Mouse (Mus musculus): ENCODE data around the gene Hist1h2ac. TPM values are rescaled to one million over a fixed set of nuclear protein-coding genes. Genes with fewer than 3 reads are reported as not detected.

The Hist1h2ac gene
- not detected for polyA plus RNA-seq (2017; shearing (Covaris generic))

DNA sequence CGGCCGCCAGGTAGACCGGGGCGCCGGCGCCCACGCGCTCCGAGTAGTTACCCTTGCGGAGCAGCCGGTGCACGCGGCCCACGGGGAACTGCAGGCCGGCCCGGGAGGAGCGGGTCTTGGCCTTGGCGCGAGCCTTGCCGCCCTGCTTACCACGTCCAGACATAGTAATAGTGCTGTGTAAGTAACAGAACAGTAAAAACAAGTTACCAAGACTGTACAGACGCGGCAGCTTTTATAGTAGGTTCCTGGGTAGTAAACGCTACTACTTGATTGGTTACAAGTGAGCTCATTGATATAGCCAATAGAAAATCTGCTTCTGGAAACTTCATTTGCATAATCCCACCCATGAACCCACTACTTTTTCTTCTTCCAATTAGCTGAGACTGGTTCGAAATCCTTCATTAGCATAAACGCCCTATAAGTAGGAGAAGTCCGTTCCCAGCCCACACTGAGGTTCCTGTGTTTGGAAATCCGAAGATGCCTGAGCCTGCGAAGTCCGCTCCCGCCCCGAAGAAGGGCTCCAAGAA is at the start of gene Hist1h2ac, which contains the start of gene Hist1h2bc:
TSS of gene Hist1h2ac (minus strand) at position 194 of the 527 bp plus-strand sequence.
TSS of gene Hist1h2bc (plus strand) at position 445 of the 527 bp plus-strand sequence.

DNA sequence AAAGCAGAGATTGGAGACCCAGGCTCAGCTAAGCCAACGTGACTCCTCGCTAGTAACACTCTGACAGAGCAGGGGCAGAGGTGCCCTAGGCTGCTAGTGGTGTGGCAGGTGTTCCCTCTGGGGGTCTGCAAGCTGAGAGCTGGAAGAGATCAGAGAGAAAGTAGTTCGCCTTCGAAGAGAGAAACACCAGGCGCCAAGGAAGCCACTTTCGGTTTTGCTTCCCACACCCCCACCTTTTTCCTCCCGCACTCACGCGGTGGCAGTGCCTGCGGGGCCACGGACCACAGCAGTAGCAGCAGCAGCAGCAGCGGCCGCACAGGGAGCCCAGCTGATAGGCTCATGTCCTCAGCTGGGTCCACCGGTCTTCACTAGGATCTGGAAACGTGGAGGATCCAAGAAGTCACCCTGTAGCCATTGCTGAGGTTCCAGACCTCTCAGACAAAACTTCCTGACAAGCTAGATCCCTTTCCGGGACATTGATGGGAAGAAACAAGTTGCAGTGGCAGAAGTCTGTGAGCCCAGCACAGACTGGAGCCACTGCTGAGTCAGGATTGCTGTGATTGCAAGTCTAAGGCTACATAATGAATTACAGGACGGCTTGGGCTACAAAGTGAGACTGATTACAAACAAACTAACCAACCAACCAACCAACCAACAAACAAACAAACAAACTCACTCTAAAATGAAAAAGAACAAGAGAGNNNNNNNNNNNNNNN is 26.8 kb upstream of the Hist1h2ac start, which contains the start of gene Hfe:
TSS of gene Hfe (minus strand) at position 481 of the 716 bp plus-strand sequence.

DNA sequence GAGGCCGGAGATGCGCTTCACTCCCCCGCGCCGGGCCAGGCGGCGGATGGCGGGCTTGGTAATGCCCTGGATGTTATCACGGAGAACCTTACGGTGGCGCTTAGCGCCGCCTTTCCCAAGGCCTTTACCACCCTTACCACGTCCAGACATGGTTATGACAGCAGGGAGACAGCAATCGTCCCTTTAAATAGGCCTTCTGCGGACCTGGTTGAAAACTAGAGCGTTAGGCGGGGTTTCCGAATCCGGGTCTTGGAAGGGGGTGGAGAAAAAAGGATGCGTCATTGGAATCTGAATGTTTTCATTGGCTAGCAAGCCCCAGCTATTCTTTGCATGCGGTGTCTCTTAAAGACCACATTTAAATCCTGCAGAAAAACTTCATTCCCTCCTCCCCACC is 14.5 kb upstream of the Hist1h2ac start, which contains the start of gene Hist1h4c:
TSS of gene Hist1h4c (minus strand) at position 155 of the 394 bp plus-strand sequence.

DNA sequence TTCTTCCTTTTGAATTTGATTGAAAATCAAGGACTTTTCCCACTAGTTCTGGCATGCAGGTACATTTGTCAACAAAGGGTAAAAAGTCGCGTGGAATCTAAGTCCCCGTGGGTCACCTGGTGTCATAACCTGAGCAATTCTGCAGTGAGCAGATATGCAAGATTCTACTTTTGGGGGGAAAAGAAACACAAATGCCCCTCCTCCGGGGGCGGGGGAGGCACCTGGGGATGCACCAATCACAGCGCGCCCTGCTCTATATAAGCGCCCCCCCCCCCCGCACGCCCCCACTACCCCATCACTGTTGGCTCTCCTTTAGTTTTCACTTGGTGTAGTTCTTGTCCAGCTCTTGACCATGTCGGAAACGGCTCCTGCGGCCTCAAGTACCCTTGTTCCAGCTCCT is 11.8 kb upstream of the Hist1h2ac start, which contains the start of gene Hist1h1t:
TSS of gene Hist1h1t (plus strand) at position 301 of the 400 bp plus-strand sequence.

Other genes with a start within 250 kb of the Hist1h2ac start
- gene Btn1a1, start 218.0 kb downstream of the Hist1h2ac start, polyA plus RNA-seq (2017; shearing (Covaris generic)): 0.33 TPM
- not detected for gene Btn2a2, start 195.1 kb downstream of the Hist1h2ac start, polyA plus RNA-seq (2017; shearing (Covaris generic))
- 1.2 TPM for gene Hist1h4h, start 152.9 kb downstream of the Hist1h2ac start, polyA plus RNA-seq (2017; shearing (Covaris generic))
- gene Hist1h2af, start 150.0 kb downstream of the Hist1h2ac start, polyA plus RNA-seq (2017; shearing (Covaris generic)): not detected
- not detected for gene Hist1h3g, start 148.5 kb downstream of the Hist1h2ac start, polyA plus RNA-seq (2017; shearing (Covaris generic))
- 0.85 TPM for gene Hist1h2bh, start 140.6 kb downstream of the Hist1h2ac start, polyA plus RNA-seq (2017; shearing (Covaris generic))
- gene Hist1h3f, start 139.9 kb downstream of the Hist1h2ac start, polyA plus RNA-seq (2017; shearing (Covaris generic)): 0.99 TPM
- not detected for gene Hist1h4f, start 132.3 kb downstream of the Hist1h2ac start, polyA plus RNA-seq (2017; shearing (Covaris generic))
- 0.15 TPM for gene Hist1h1d, start 130.7 kb downstream of the Hist1h2ac start, polyA plus RNA-seq (2017; shearing (Covaris generic))
- 0.98 TPM for gene Hist1h3e, start 121.6 kb downstream of the Hist1h2ac start, polyA plus RNA-seq (2017; shearing (Covaris generic))
- 1.8 TPM for gene Hist1h2ae, start 112.7 kb downstream of the Hist1h2ac start, polyA plus RNA-seq (2017; shearing (Covaris generic))
- not detected for gene Hist1h2bg, start 112.6 kb downstream of the Hist1h2ac start, polyA plus RNA-seq (2017; shearing (Covaris generic))
- gene Hist1h2bf, start 109.8 kb downstream of the Hist1h2ac start, polyA plus RNA-seq (2017; shearing (Covaris generic)): not detected
- gene Hist1h2ad, start 109.6 kb downstream of the Hist1h2ac start, polyA plus RNA-seq (2017; shearing (Covaris generic)): not detected
- gene Hist1h3d, start 108.2 kb downstream of the Hist1h2ac start, polyA plus RNA-seq (2017; shearing (Covaris generic)): not detected
- gene Hist1h4d, start 102.3 kb downstream of the Hist1h2ac start, polyA plus RNA-seq (2017; shearing (Covaris generic)): 15.2 TPM
- 0.89 TPM for gene Hist1h2be, start 62.8 kb downstream of the Hist1h2ac start, polyA plus RNA-seq (2017; shearing (Covaris generic))
- gene Hist1h1e, start 61.4 kb downstream of the Hist1h2ac start, polyA plus RNA-seq (2017; shearing (Covaris generic)): 4.5 TPM
- gene Hist1h2bc, start 251 bp upstream of the Hist1h2ac start, polyA plus RNA-seq (2017; shearing (Covaris generic)): 12.6 TPM
- not detected for gene Hist1h1t, start 11.9 kb upstream of the Hist1h2ac start, polyA plus RNA-seq (2017; shearing (Covaris generic))
- 3.6 TPM for gene Hist1h4c, start 14.5 kb upstream of the Hist1h2ac start, polyA plus RNA-seq (2017; shearing (Covaris generic))
- gene Hfe, start 26.9 kb upstream of the Hist1h2ac start, polyA plus RNA-seq (2017; shearing (Covaris generic)): not detected
- gene Hist1h1c, start 54.9 kb upstream of the Hist1h2ac start, polyA plus RNA-seq (2017; shearing (Covaris generic)): 38.7 TPM
- not detected for gene Hist1h3c, start 61.7 kb upstream of the Hist1h2ac start, polyA plus RNA-seq (2017; shearing (Covaris generic))
- gene Hist1h2bb, start 62.8 kb upstream of the Hist1h2ac start, polyA plus RNA-seq (2017; shearing (Covaris generic)): not detected
- gene Hist1h2ab, start 67.2 kb upstream of the Hist1h2ac start, polyA plus RNA-seq (2017; shearing (Covaris generic)): not detected
- gene Hist1h3b, start 68.3 kb upstream of the Hist1h2ac start, polyA plus RNA-seq (2017; shearing (Covaris generic)): not detected
- gene Hist1h4b, start 73.1 kb upstream of the Hist1h2ac start, polyA plus RNA-seq (2017; shearing (Covaris generic)): 6.7 TPM
- 1.1 TPM for gene Hist1h4a, start 77.3 kb upstream of the Hist1h2ac start, polyA plus RNA-seq (2017; shearing (Covaris generic))
- 3.4 TPM for gene Hist1h3a, start 78.4 kb upstream of the Hist1h2ac start, polyA plus RNA-seq (2017; shearing (Covaris generic))
- gene Hist1h1a, start 79.7 kb upstream of the Hist1h2ac start, polyA plus RNA-seq (2017; shearing (Covaris generic)): not detected
- gene Trim38, start 86.0 kb upstream of the Hist1h2ac start, polyA plus RNA-seq (2017; shearing (Covaris generic)): not detected
- gene Slc17a2, start 123.0 kb upstream of the Hist1h2ac start, polyA plus RNA-seq (2017; shearing (Covaris generic)): not detected
- gene Slc17a3, start 155.5 kb upstream of the Hist1h2ac start, polyA plus RNA-seq (2017; shearing (Covaris generic)): not detected
- gene Slc17a1, start 183.8 kb upstream of the Hist1h2ac start, polyA plus RNA-seq (2017; shearing (Covaris generic)): 0.73 TPM
- gene Slc17a4, start 231.1 kb upstream of the Hist1h2ac start, polyA plus RNA-seq (2017; shearing (Covaris generic)): 0.15 TPM

Measured in effector memory CD4-positive, alpha-beta T cell, adult 7 months (primary cell).